Mouse (Mus musculus) lung, embryonic 16.5 days (tissue): Measurements from ENCODE around the gene Angel1. TPM values are rescaled to one million over a fixed set of nuclear protein-coding genes. Genes with fewer than 3 reads are reported as not detected.

Source experiments
- ATAC-seq: fragments of 200-750 bp; cut with Nextera tagmentation; 2 replicates; pipeline ENCODE4 v1.8.0; 2017; ENCODE audit warnings: low read depth, mild to moderate bottlenecking, moderate library complexity
- H3K27ac ChIP-seq: fragments of 300-500 bp; sonication (generic); 2 replicates; pipeline ENCODE4 v1.5.1; 2014; ENCODE audit warnings: mild to moderate bottlenecking, control low read depth, low read length
- H3K27me3 ChIP-seq: fragments of 300-500 bp; sonication (generic); 2 replicates; pipeline ENCODE4 v1.6.1; 2014; ENCODE audit warnings: low read depth, low read length, mixed read lengths; ENCODE audit not compliant: control insufficient read depth, insufficient read depth
- H3K36me3 ChIP-seq: fragments of 300-500 bp; sonication (generic); 2 replicates; pipeline ENCODE4 v1.6.1; 2014; ENCODE audit warnings: low read length; ENCODE audit not compliant: control insufficient read depth, insufficient read depth
- H3K4me1 ChIP-seq: fragments of 300-500 bp; sonication (generic); replicated peaks from 2 replicates; pipeline ENCODE4 v1.6.1; 2014; ENCODE audit warnings: low read length, mixed read lengths; ENCODE audit not compliant: control insufficient read depth, insufficient read depth
- H3K4me2 ChIP-seq: fragments of 300-500 bp; sonication (generic); 2 replicates; pipeline ENCODE4 v1.6.1; 2014; ENCODE audit warnings: low read depth, low read length, control low read depth
- H3K4me3 ChIP-seq: fragments of 300-500 bp; sonication (generic); 2 replicates; pipeline ENCODE4 v1.5.1; 2014; ENCODE audit warnings: mild to moderate bottlenecking, low read length, control low read depth
- H3K9ac ChIP-seq: fragments of 300-500 bp; sonication (generic); 2 replicates; pipeline ENCODE4 v1.6.1; 2014; ENCODE audit warnings: low read length, control low read depth
- H3K9me3 ChIP-seq: fragments of 300-500 bp; sonication (generic); 2 replicates; pipeline ENCODE4 v1.6.1; 2016; ENCODE audit warnings: low read length; ENCODE audit not compliant: control insufficient read depth
- WGBS: fragments of 180-500 bp; shearing (Covaris S2); extraction: QIAGEN DNeasy Blood & Tissue Kit; methylation state at CpG from one replicate; pipeline ENCODE4 v1.1.7; 2014; 5-methylcytosine and 5-hydroxymethylcytosine counted together
- polyA plus RNA-seq: library from polyadenylated mRNA; unstranded; fragments of >200 nt; fragmentation: Nextera tagmentation; extraction: Ambion mirVana; gene quantifications from 2 replicates; pipeline ENCODE4 v1.2.1, GENCODE M21; 2015

The Angel1 gene
- 11.9 and 12.4 TPM in 2 replicates for polyA plus RNA-seq

GRCm38 (mm10) chr12:86726120-86726640 is at the start of gene Angel1:
Gene Angel1 (minus strand): TSS chr12:86726460.
- Histone ChIP-seq H3K4me1 (peaks cover 9% of the 10 kb centered on the region; the same call in 1 of the 2 replicates), H3K4me2 (peak within 1 kb of the TSS; percentile 99), H3K27ac (peak within 1 kb of the TSS; percentile 59), H3K27me3 (no peaks in the 10 kb centered on the region), H3K4me3 (peak within 1 kb of the TSS; percentile 76), H3K9ac (peak within 1 kb of the TSS; percentile 75), H3K36me3 (no peaks in the 10 kb centered on the region), H3K9me3 (no peaks in the 10 kb centered on the region)
- ATAC-seq, result peak; percentile 99
- WGBS, result under 1% methylated on average over 36 of the region's 44 CpGs

- Histone ChIP-seq H3K4me2 (no peak overlapping the region), H3K27me3 (no peaks in the 10 kb centered on the region), H3K4me1 (peaks cover 15% of the 10 kb centered on the region), H3K36me3 (no peaks in the 10 kb centered on the region), H3K4me3 (no peak overlapping the region), H3K9me3 (no peaks in the 10 kb centered on the region), H3K27ac (peak overlapping the region; percentile 32), H3K9ac (peak overlapping the region; percentile 17; the same call in 1 of the 2 replicates)
- WGBS, result 54% methylated on average over 7 of the region's 7 CpGs
- peak; percentile 43; the same call in 1 of the 2 replicates for ATAC-seq
Observed at GRCm38 (mm10) chr12:86775561-86776280, 49.5 kb upstream of the Angel1 start.

- H3K27me3 ChIP-seq, result no peaks in the 10 kb centered on the region
- no peak overlapping the region for H3K4me3 ChIP-seq
- no peaks in the 10 kb centered on the region for H3K9me3 ChIP-seq
- 32% methylated on average over 3 of the region's 3 CpGs for WGBS
- no peak for ATAC-seq
- H3K36me3 ChIP-seq, result no peaks in the 10 kb centered on the region
- H3K4me1 ChIP-seq, result peaks cover 28% of the 10 kb centered on the region
- H3K9ac ChIP-seq, result no peak overlapping the region
- H3K4me2 ChIP-seq, result no peak overlapping the region
- no peak overlapping the region for H3K27ac ChIP-seq
Observed at GRCm38 (mm10) chr12:86772551-86772950, 46.3 kb upstream of the Angel1 start.

GRCm38 (mm10) chr12:86771823-86772427 is 45.7 kb upstream of the Angel1 start:
- Histone ChIP-seq H3K27ac (no peak overlapping the region), H3K4me1 (peaks cover 28% of the 10 kb centered on the region), H3K27me3 (no peaks in the 10 kb centered on the region), H3K4me3 (no peak overlapping the region), H3K9me3 (no peaks in the 10 kb centered on the region), H3K9ac (no peak overlapping the region), H3K36me3 (no peaks in the 10 kb centered on the region), H3K4me2 (no peak overlapping the region)
- 9% methylated on average over 12 of the region's 12 CpGs for WGBS
- ATAC-seq, result peak; percentile 67

- Histone ChIP-seq H3K4me2 (no peak overlapping the region), H3K9ac (no peak overlapping the region), H3K36me3 (no peaks in the 10 kb centered on the region), H3K9me3 (no peaks in the 10 kb centered on the region), H3K27me3 (no peaks in the 10 kb centered on the region), H3K27ac (peak overlapping the region; percentile 89), H3K4me3 (no peak overlapping the region), H3K4me1 (peaks cover 26% of the 10 kb centered on the region)
- 35% methylated on average over 3 of the region's 3 CpGs for WGBS
- ATAC-seq, result no peak
Observed at GRCm38 (mm10) chr12:86770927-86771326, 44.7 kb upstream of the Angel1 start.

- Histone ChIP-seq H3K4me1 (peaks cover 20% of the 10 kb centered on the region), H3K36me3 (no peaks in the 10 kb centered on the region), H3K27me3 (no peaks in the 10 kb centered on the region), H3K27ac (peak overlapping the region; percentile 89), H3K9me3 (no peaks in the 10 kb centered on the region), H3K4me3 (no peak overlapping the region), H3K9ac (peak overlapping the region; percentile 47; the same call in 1 of the 2 replicates), H3K4me2 (no peak overlapping the region)
- ATAC-seq, result peak; percentile 79
- WGBS, result 3% methylated on average over 4 of the region's 4 CpGs
Observed at GRCm38 (mm10) chr12:86770261-86770670, 44.0 kb upstream of the Angel1 start.

- Histone ChIP-seq H3K4me1 (peaks cover 20% of the 10 kb centered on the region), H3K9me3 (no peaks in the 10 kb centered on the region), H3K4me2 (no peak overlapping the region), H3K9ac (peak overlapping the region; percentile 47; the same call in 1 of the 2 replicates), H3K4me3 (no peak overlapping the region), H3K27ac (peak overlapping the region; percentile 89), H3K27me3 (no peaks in the 10 kb centered on the region), H3K36me3 (no peaks in the 10 kb centered on the region)
- no peak for ATAC-seq
Observed at GRCm38 (mm10) chr12:86769819-86770218, 43.6 kb upstream of the Angel1 start.

GRCm38 (mm10) chr12:86768986-86769580 is 42.8 kb upstream of the Angel1 start:
- Histone ChIP-seq H3K9ac (no peak overlapping the region), H3K27me3 (no peaks in the 10 kb centered on the region), H3K4me2 (no peak overlapping the region), H3K36me3 (no peaks in the 10 kb centered on the region), H3K9me3 (no peaks in the 10 kb centered on the region), H3K27ac (no peak overlapping the region; the same call in 1 of the 2 replicates), H3K4me3 (no peak overlapping the region), H3K4me1 (peaks cover 20% of the 10 kb centered on the region)
- ATAC-seq, result no peak
- 40% methylated on average over 4 of the region's 4 CpGs for WGBS
